Mouse (Mus musculus): ENCODE results near the gene Hipk1.
"Not testable (repeated sequence)": the region's sequence is repeated elsewhere in the genome, so short reads cannot be mapped to it uniquely, and the experiment has no call there.

The Hipk1 gene

DNA sequence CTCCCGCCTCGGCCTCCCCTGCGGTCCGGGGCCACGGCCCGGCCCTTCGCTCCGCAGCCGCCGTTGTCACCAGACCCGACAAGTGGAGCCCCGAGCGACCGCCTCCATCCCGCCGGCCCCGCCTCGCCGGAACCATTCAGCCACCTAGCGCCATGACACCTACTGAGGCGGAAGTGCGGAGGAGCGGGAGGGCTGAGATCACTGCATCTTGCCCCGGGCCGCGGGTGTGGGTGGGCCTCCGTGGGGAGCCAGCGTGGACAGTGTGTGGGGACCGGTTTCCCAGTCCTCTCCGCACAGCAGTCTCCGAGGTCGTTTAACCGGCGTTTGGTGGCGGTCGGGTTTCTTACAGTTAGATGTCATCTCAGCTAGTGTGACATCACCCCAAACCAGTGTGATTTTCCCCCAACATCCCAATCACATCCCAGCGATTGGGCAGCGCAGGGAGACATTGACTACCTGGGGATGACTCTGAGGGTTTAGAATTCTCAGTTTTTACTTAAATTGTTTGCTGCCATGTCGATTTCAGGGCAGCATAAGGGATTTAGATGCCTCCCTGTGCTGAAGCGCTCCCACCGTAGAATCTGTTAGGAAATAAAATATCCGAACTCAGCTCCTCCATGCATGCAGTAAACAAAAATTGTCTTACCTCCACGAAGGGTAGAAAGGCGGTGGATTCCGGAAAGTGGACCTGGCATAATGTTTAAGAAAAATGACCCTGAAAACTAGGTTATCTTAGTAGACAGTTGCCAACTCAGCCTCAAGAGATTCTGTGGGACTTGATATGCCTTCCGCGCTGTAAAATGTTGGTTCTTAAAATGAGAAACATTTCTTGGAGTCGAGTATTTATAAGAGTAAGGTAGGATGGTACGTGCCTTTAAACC, at the start of gene Hipk1:
Gene Hipk1, minus strand, starts transcription at position 334 of the 881 bp plus-strand sequence.
- in situ Hi-C loops (cut with MseI, MboI) = no loop called here

GRCm38 (mm10) chr3:103840946-103841345, 49.6 kb upstream of the Hipk1 start:
- in situ Hi-C loops (cut with MseI, MboI) = not testable (repeated sequence)

DNA sequence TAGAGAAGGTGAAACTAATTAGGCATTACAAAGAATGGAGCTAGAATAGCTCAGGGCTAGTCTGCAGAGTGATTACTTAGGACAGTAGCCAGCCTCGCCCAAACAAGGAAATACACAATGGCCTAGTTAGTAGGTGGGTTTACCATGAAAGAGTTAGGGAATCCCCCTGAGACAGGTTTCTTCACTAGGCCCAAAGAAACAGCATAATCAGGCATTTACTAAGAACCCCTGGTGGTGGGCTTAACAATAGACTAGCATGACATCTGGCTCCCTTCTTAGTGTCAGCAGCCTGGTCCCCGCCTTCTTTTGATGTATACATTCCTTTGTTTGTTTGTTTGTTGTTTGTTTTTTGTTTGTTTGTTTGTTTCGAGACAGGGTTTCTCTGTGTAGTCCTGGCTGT, 48.8 kb upstream of the Hipk1 start:
- in situ Hi-C loops (cut with MseI, MboI) = not testable (repeated sequence)

DNA sequence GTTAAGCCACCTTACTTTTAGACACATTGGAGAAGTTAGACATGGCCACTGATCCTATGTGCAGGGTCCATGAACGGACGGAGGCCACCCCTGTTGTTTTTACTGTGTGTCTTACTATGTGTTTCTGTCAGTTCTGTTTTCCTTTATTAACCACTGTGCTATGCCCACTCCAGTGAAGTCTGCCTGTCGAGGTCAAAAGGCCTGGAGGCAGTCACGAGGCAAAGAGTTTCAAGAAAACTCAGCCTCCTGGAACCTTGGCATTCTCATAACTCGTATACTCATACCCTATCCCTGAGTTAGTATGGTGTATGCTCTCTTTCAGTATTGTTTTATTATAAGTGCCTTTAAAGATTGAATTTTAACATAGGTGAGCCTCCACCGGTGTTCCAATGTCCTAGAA, 48.3 kb upstream of the Hipk1 start:
- in situ Hi-C loops (cut with MseI, MboI) = no loop called here

GRCm38 (mm10) chr3:103836453-103836852, 45.1 kb upstream of the Hipk1 start:
- in situ Hi-C loops (cut with MseI, MboI) = no loop called here

DNA sequence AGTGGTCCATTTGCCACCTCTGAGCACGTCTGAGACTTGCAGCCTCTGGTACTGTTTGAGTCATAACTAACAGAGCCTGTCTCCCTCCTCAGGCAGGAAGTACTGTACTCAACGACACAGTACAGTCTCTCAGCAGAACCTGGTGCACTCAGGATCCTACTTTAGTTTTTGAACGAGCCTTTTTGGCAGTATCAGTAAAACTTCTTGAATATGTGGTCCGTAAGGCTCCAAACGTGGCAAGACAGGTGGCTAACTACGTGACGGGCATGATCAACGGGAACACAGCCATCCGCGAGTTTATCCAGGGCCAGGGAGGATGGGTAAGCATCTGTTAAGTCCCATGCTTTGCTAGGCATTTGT, 44.6 kb upstream of the Hipk1 start:
- in situ Hi-C loops (cut with MseI, MboI) = no loop called here

DNA sequence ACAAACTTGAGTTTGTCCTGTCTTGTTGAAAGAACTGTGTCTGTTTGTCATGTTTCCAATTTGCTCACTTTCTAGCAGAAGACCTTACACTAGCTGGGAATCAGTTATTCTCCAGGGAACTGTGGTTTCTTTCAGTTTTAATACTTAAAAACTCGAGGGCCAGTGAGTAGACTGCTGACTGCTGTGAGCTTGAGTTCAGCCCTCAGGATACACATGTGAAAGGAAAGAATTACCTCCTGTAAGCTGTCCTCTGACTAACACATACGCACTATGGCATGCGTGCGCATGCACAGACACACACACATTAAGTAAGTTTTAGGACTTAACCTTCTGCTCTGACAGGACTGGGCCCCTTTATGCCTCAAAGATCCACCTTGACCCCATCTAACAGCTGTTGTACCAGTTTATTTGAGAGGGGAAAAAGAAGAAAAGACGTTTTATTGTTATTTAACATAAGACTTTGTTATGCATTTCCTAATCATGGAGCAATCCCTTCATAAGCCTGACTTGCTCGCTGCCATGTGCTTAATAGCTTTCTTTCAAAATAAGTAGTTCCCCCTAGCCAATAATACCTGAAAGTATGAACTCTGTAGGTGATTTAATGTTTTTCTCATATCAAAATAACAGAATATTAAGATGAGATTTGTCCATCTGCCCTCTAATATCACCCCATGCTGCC, 44.0 kb upstream of the Hipk1 start:
- in situ Hi-C loops (cut with MseI, MboI) = no loop called here

- in situ Hi-C loops (cut with MseI, MboI) = no loop called here
Observed at GRCm38 (mm10) chr3:103834001-103834400, 42.6 kb upstream of the Hipk1 start.

- in situ Hi-C loops (cut with MseI, MboI) = no loop called here
Observed at GRCm38 (mm10) chr3:103832426-103832825, 41.1 kb upstream of the Hipk1 start, which contains the start of gene Bcl2l15. TSS of gene Bcl2l15 (plus strand) at chr3:103832601.

DNA sequence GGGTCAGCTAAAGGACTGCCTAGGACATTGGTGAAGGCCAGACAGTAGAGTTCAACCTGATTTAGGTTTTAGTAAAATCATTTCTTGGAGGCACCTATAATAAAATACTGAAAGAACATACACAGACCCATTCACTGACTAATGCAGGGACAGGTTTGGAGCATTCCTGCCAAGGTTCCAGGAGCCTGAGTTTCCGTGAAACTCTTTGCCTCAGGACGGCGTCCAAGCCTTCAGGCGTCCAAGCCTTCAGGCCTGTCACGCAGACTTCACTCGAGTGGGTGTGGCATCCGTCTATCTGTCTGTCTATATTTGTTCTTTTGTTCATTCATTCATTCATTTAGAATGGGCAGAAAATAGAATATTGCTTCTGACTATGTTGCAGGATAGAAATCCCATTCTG, 39.8 kb upstream of the Hipk1 start:
- in situ Hi-C loops (cut with MseI, MboI) = no loop called here

DNA sequence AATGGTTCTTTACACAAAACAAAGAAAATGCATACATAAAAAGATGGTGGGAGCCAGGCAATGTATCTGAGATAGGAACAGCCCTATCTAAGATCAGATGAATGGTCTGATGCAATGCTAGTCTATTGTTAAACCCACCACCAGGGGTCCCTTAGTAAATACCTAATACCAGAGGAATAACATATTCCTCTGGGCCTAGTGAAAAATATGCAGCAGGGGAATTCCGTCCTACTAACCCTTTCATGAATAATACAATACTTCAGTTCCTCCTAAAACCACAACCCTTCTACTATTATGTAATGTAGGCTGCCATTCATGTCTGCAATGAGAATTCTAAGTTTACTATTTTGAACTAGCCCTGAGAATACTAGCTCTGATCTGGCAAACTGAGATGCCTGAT, 39.3 kb upstream of the Hipk1 start:
- in situ Hi-C loops (cut with MseI, MboI) = not testable (repeated sequence)

- in situ Hi-C loops (cut with MseI, MboI) = no loop called here
Observed at GRCm38 (mm10) chr3:103829036-103829435, 37.7 kb upstream of the Hipk1 start.

- in situ Hi-C loops (cut with MseI, MboI) = no loop called here
Observed at GRCm38 (mm10) chr3:103827548-103827947, 36.2 kb upstream of the Hipk1 start.

DNA sequence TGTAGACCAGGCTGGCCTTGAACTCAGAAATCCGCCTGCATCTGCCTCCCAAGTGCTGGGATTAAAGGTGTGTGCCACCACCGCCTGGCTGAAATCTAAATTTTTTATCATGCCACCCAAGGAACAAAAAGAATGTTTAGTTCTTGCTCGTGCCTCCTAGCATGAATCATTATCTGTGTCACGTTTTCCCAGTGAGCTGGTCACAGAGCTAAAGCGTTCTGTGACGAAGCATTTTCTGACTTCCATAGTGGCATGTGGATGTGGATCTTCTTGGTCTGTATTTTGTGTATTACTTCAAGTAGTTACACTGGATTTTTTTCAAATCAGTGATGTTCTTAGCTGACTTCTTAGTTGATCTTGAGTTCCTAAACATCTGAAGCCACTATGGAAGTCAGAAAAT, 19.6 kb upstream of the Hipk1 start:
- in situ Hi-C loops (cut with MseI, MboI) = no loop called here

GRCm38 (mm10) chr3:103809799-103810150, 18.4 kb upstream of the Hipk1 start:
- in situ Hi-C loops (cut with MseI, MboI) = no loop called here

GRCm38 (mm10) chr3:103808891-103809798, 17.8 kb upstream of the Hipk1 start, which contains the start of the genes Dclre1b, Ap4b1 and Gm43064:
TSS of gene Dclre1b (minus strand) at chr3:103809444.
TSS of gene Ap4b1 (plus strand) at chr3:103809520.
TSS of gene Gm43064 (plus strand) at chr3:103809573.
- in situ Hi-C loops (cut with MseI, MboI) = no loop called here

GRCm38 (mm10) chr3:103805671-103806070, 14.3 kb upstream of the Hipk1 start:
- in situ Hi-C loops (cut with MseI, MboI) = no loop called here

GRCm38 (mm10) chr3:103802861-103803260, 11.5 kb upstream of the Hipk1 start:
- in situ Hi-C loops (cut with MseI, MboI) = no loop called here

- in situ Hi-C loops (cut with MseI, MboI) = no loop called here
Observed at GRCm38 (mm10) chr3:103801631-103802531, 10.5 kb upstream of the Hipk1 start.

DNA sequence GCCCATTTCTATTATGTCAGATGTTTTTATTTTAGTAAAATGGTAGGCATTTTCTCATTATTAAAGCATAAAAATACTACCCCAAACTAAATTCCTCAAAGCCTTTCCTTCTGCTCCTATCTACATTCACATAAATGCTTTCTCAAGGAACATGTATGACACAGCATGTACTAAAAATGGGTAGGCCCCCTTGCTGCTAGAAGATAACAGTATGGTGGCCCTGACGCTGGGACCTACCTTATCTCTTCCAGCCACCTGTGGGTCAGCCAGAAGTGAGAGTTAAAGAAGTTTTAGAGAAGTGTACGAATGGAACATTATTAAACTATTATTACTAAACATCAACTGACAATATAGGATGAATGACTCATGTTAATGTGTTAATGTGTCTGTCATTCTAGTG, 8.1 kb upstream of the Hipk1 start:
- in situ Hi-C loops (cut with MseI, MboI) = no loop called here

DNA sequence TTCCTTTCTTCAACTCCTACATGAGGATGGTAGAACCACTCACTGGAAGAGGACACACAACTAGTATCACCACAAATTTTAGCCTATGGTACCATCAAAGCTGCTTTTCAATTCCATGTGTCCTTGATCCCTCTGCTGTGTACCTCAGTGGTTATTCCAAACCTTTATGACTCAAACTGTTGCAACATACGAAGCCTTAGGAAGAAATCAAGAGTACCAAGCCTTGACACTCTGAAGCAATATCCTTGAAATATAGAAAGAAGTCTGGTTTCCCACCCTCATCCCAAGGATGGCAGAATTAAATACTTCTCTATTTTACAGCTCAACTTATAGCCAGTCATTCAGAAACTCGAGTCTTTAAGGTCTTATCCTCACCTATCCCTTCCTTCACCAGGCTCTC, 5.0 kb upstream of the Hipk1 start:
- in situ Hi-C loops (cut with MseI, MboI) = no loop called here

Data from mouse trophoblast stem cell (cell line).